Mouse (Mus musculus): ENCODE measurements around the gene Fgfr2.

GRCm38 (mm10) chr7:132128687-132129086, 994.5 kb downstream of the Fgfr2 start:
- no peak for TF ChIP-seq EP300 (IDR thresholded peaks at IDR 0.05; ENCODE audit: low read depth)
- no peak for TF ChIP-seq CTCF (IDR thresholded peaks at IDR 0.05; ENCODE audit: low read depth)

All from liver, postnatal 0 days (tissue).